Mouse (Mus musculus) CH12.LX (cell line): Measurements from ENCODE around the gene Lrp10. TPM values are rescaled to one million over a fixed set of nuclear protein-coding genes. Genes with fewer than 3 reads are reported as not detected.

Experiments used
- DNase-seq: peaks from one replicate; pipeline ENCODE4 v3.0.0-alpha.2; 2013; ENCODE audit errors: extremely low read depth
- H3K27ac ChIP-seq: 2 replicates; pipeline ENCODE4 v1.5.1; 2012; ENCODE audit warnings: low read depth, mild to moderate bottlenecking, control low read depth, moderate library complexity; ENCODE audit not compliant: insufficient read depth
- H3K27me3 ChIP-seq: replicated peaks from 2 replicates; pipeline ENCODE3; 2012; ENCODE audit warnings: inconsistent platforms
- H3K36me3 ChIP-seq, 2 experiments: replicated peaks in 1 of 2; 2 replicates each; pipeline versions ENCODE3 to v1.6.1; 2012; ENCODE audit warnings: inconsistent platforms in 1 of 2, low read length in 1 of 2, mild to moderate bottlenecking in 1 of 2, mixed read lengths in 1 of 2, moderate library complexity in 1 of 2; ENCODE audit not compliant: control insufficient read depth in 1 of 2, insufficient read depth in 1 of 2
- H3K4me1 ChIP-seq, 2 experiments: 2 replicates each; pipeline ENCODE4 v1.6.1; 2012; ENCODE audit warnings: inconsistent platforms in 1 of 2, moderate library complexity in 1 of 2; ENCODE audit not compliant: insufficient read depth in 2 of 2, control insufficient read depth in 1 of 2
- H3K4me2 ChIP-seq: 2 replicates; pipeline ENCODE4 v1.6.1; 2012; ENCODE audit warnings: low read depth, mild to moderate bottlenecking, control low read depth; ENCODE audit not compliant: poor library complexity, insufficient read depth, severe bottlenecking
- H3K4me3 ChIP-seq, 3 experiments: fragments of 150-350 bp in 1 of 3; sonication (generic) in 1 of 3; replicated peaks in 1 of 3; 2 replicates each; pipeline versions ENCODE3 to v1.5.1; 2011 to 2012; ENCODE audit warnings: low read depth in 2 of 3, low read length in 2 of 3, mild to moderate bottlenecking in 2 of 3, moderate library complexity in 2 of 3, control low read depth in 1 of 3, improper control_type of control experiment in 1 of 3, inconsistent platforms in 1 of 3, mixed read lengths in 1 of 3; ENCODE audit not compliant: poor library complexity in 1 of 3
- H3K79me2 ChIP-seq: replicated peaks from 2 replicates; pipeline ENCODE4 v1.6.1; 2012; ENCODE audit warnings: mild to moderate bottlenecking, moderate library complexity; ENCODE audit not compliant: control insufficient read depth, poor library complexity, insufficient read depth, severe bottlenecking; ENCODE audit errors: extremely low read depth
- H3K9ac ChIP-seq: 2 replicates; pipeline ENCODE4 v1.6.1; 2012; ENCODE audit warnings: low read depth, mild to moderate bottlenecking, control low read depth, moderate library complexity; ENCODE audit not compliant: insufficient read depth
- H3K9me3 ChIP-seq: replicated peaks from 2 replicates; pipeline ENCODE3; 2012; ENCODE audit warnings: low read length, inconsistent platforms, mixed read lengths
- BHLHE40 ChIP-seq: IDR thresholded peaks from 2 replicates; pipeline ENCODE4 v1.6.1; 2011; ENCODE audit warnings: mild to moderate bottlenecking, low read depth, low read length, improper control_type of control experiment
- CTCF ChIP-seq, 2 experiments: IDR thresholded peaks in 1 of 2; conservative IDR thresholded peaks in 1 of 2; 2 replicates each; pipeline ENCODE4 v1.5.1; 2011 to 2012; ENCODE audit warnings: low read depth in 2 of 2, low read length in 2 of 2, improper control_type of control experiment in 1 of 2, inconsistent platforms in 1 of 2, mild to moderate bottlenecking in 1 of 2, moderate library complexity in 1 of 2
- ELF1 ChIP-seq: IDR thresholded peaks from 2 replicates; pipeline ENCODE4 v1.6.1; 2014; ENCODE audit warnings: low read depth, mild to moderate bottlenecking, inconsistent platforms, low read length, improper control_type of control experiment
- EP300 ChIP-seq: IDR thresholded peaks from 2 replicates; pipeline ENCODE4 v1.6.1; 2011; ENCODE audit warnings: low read length, improper control_type of control experiment
- HCFC1 ChIP-seq: IDR thresholded peaks from 2 replicates; pipeline ENCODE4 v1.6.1; 2012; ENCODE audit warnings: low read depth, mild to moderate bottlenecking, inconsistent platforms, low read length, improper control_type of control experiment
- IRF4 ChIP-seq: IDR thresholded peaks from 2 replicates; pipeline ENCODE4 v1.6.1; 2014; ENCODE audit warnings: low read depth, mild to moderate bottlenecking, inconsistent platforms, low read length, improper control_type of control experiment
- JUND ChIP-seq: conservative IDR thresholded peaks from 2 replicates; pipeline ENCODE4 v1.6.1; 2011; ENCODE audit warnings: low read depth, low read length, improper control_type of control experiment
- KAT2A ChIP-seq: IDR thresholded peaks from 2 replicates; pipeline ENCODE4 v1.6.1; 2012; ENCODE audit warnings: low read length, improper control_type of control experiment, inconsistent platforms; ENCODE audit not compliant: insufficient replicate concordance
- MAFK ChIP-seq: IDR thresholded peaks from 2 replicates; pipeline ENCODE4 v1.6.1; 2011; ENCODE audit warnings: low read length, improper control_type of control experiment; ENCODE audit not compliant: insufficient replicate concordance
- MAX ChIP-seq: IDR thresholded peaks from 2 replicates; pipeline ENCODE4 v1.6.1; 2011; ENCODE audit warnings: low read length, improper control_type of control experiment
- MAZ ChIP-seq: IDR thresholded peaks from 2 replicates; pipeline ENCODE4 v1.6.1; 2012; ENCODE audit warnings: low read depth, mild to moderate bottlenecking, inconsistent platforms, low read length, improper control_type of control experiment, moderate library complexity
- MEF2A ChIP-seq: IDR thresholded peaks from 2 replicates; pipeline ENCODE4 v1.6.1; 2014; ENCODE audit warnings: low read depth, mild to moderate bottlenecking, inconsistent platforms, low read length, improper control_type of control experiment, borderline replicate concordance
- MXI1 ChIP-seq: IDR thresholded peaks from 2 replicates; pipeline ENCODE4 v1.6.1; 2011; ENCODE audit warnings: mild to moderate bottlenecking, low read depth, low read length, improper control_type of control experiment
- MYC ChIP-seq: IDR thresholded peaks from 2 replicates; pipeline ENCODE4 v1.6.1; 2011; ENCODE audit warnings: low read depth, mild to moderate bottlenecking, improper control_type of control experiment, low read length
- PAX5 ChIP-seq: IDR thresholded peaks from 2 replicates; pipeline ENCODE4 v1.6.1; 2012; ENCODE audit warnings: low read length, inconsistent platforms, mixed read lengths
- POLR2A ChIP-seq: IDR thresholded peaks from 2 replicates; pipeline ENCODE4 v1.6.1; 2011; ENCODE audit warnings: low read depth, mild to moderate bottlenecking, improper control_type of control experiment, low read length
- RAD21 ChIP-seq: IDR thresholded peaks from 2 replicates; pipeline ENCODE4 v1.6.1; 2011; ENCODE audit warnings: low read depth, mild to moderate bottlenecking, low read length, improper control_type of control experiment, moderate library complexity
- SIN3A ChIP-seq: IDR thresholded peaks from 2 replicates; pipeline ENCODE4 v1.6.1; 2012; ENCODE audit warnings: low read length, improper control_type of control experiment, inconsistent platforms
- SMC3 ChIP-seq: IDR thresholded peaks from 2 replicates; pipeline ENCODE4 v1.6.1; 2011; ENCODE audit warnings: low read depth, low read length, improper control_type of control experiment
- TBP ChIP-seq: conservative IDR thresholded peaks from 2 replicates; pipeline ENCODE4 v1.6.1; 2011; ENCODE audit warnings: low read depth, low read length, improper control_type of control experiment
- TCF12 ChIP-seq: IDR thresholded peaks from 2 replicates; pipeline ENCODE4 v1.6.1; 2014; ENCODE audit warnings: low read depth, mild to moderate bottlenecking, inconsistent platforms, low read length, improper control_type of control experiment
- ZC3H11A ChIP-seq: IDR thresholded peaks from 2 replicates; pipeline ENCODE4 v1.6.1; 2012; ENCODE audit warnings: low read depth, mild to moderate bottlenecking, inconsistent platforms, low read length, improper control_type of control experiment
- ZKSCAN1 ChIP-seq: IDR thresholded peaks from 2 replicates; pipeline ENCODE4 v1.6.1; 2012; ENCODE audit warnings: low read depth, inconsistent platforms, low read length, improper control_type of control experiment, borderline replicate concordance
- dilution Hi-C: fragments of 300-500 bp; cut with MboI; formaldehyde crosslinking; loops from 2 replicates; pipeline ENCODE4 v1.14.3; 2020; ENCODE audit warnings: low sequenced_read_pairs; ENCODE audit not compliant: extremely low pct_unique_long_range_greater_than_20kb, extremely low pct_ligation_motif_present
- in situ Hi-C: fragments of 300-500 bp; cut with MboI; formaldehyde crosslinking; loops from 3 replicates; pipeline ENCODE4 v1.14.3; 2019; ENCODE audit warnings: low sequenced_read_pairs, low pct_ligation_motif_present, low pct_unique_long_range_greater_than_20kb, mixed read lengths
- polyA plus RNA-seq: library from polyadenylated mRNA; unstranded; fragments of >175 nt; gene quantifications from 2 replicates; pipeline ENCODE4 v1.2.1, GENCODE M21; 2012; ENCODE audit warnings: low read depth; ENCODE audit not compliant: insufficient read length
- total RNA-seq, 2 experiments: library from RNA; depleted of rRNA; stranded (reverse); fragments of 300-350 nt in 1 of 2; fragments of >200 nt in 1 of 2; gene quantifications; 2 replicates each; pipeline ENCODE4 v1.2.3; 2012 to 2014

Lrp10 gene
- total and polyA plus RNA-seq, 3 experiments = 28.7 to 79.8 (median 60.0) TPM

DNA sequence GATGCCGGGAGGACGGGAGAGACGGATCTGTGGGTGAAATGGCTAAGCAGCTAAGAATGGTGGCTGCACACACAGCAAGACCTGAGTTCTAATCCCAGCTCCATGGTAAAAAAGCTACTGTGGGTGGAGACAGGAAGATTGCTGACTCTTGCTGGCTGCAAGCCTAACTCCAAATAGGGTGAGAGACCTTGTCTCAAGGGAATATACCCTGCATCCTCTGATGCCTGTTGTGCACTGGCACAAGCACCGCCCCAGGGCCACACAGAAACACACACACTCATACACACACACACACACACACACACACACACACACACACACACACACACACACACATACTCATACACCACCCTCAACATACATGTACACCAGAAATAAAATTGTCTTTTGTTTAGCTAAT is 47.1 kb upstream of the Lrp10 start:
- H3K4me3 ChIP-seq = peak overlapping the region in 2 of 3 experiments; percentile 48 to 64
- peaks cover 2 to 3% of the 10 kb centered on the region in 2 experiments for H3K36me3 ChIP-seq
- H3K27ac ChIP-seq = peak overlapping the region; percentile 77
- peak overlapping the region; percentile 89; the same call in 1 of the 2 replicates for H3K9ac ChIP-seq
- no peak for DNase-seq
- TF ChIP-seq ELF1 = no peak
- TF ChIP-seq BHLHE40 = 0 out of 2 replicates have a peak, but pooled peaks have one; percentile 33
- TF ChIP-seq MEF2A = peak; percentile 61; the same call in 1 of the 2 replicates
- peak; percentile 53; the same call in 1 of the 2 replicates for TF ChIP-seq MAFK
- TF ChIP-seq MAZ = 0 out of 2 replicates have a peak, but pooled peaks have one; percentile 33
- no peak for TF ChIP-seq RAD21
- H3K79me2 ChIP-seq = 0 out of 2 replicates have a peak, but pooled peaks cover 5% of the 10 kb centered on the region
- no peaks in the 10 kb centered on the region for H3K9me3 ChIP-seq
- H3K27me3 ChIP-seq = no peaks in the 10 kb centered on the region
- in situ Hi-C loops = loop anchor here (5.0 to 25.0 kb wide), 2 partner anchors 35 to 355 kb away; no protein-coding TSS in a partner anchor
- dilution Hi-C loops = no loop called here
- H3K4me2 ChIP-seq = no peak overlapping the region
- peaks cover 3 to 49% of the 10 kb centered on the region in 2 experiments for H3K4me1 ChIP-seq

DNA sequence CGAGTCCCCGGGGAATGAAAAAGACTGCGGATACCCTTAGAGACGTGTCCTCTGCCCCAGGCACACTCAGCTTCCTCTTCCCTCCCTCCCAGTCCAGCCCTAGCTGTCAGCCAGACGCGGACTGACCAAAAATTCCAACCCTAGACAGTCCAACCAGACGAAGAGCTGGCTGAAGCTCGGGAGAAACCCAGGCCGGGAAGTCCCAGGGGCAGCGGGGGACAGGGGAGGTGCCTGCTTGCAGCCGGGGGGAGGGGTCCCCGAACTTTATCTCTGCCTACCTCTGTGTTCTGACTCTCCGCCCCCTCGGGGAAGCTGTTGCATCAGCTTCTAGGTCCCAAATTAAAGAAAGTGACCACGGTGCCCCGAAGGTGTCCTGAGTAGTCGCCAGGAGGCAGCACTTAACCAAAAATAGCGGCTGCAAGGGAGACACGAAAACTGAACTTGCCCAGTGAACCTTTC is 46.3 kb upstream of the Lrp10 start, which contains the start of gene Slc7a7:
Gene Slc7a7, minus strand, starts transcription at position 158 of the 459 bp plus-strand sequence.
- no peaks in the 10 kb centered on the region for H3K27me3 ChIP-seq
- peak within 1 kb of the TSS; percentile 77 for H3K27ac ChIP-seq
- H3K36me3 ChIP-seq = no peaks in the 10 kb centered on the region
- H3K4me3 ChIP-seq = peak within 1 kb of the TSS; percentile 13 to 64 (median 48)
- H3K9me3 ChIP-seq = no peaks in the 10 kb centered on the region
- H3K4me2 ChIP-seq = peak within 1 kb of the TSS; percentile 12; the same call in 1 of the 2 replicates
- H3K79me2 ChIP-seq = 0 out of 2 replicates have a peak, but pooled peaks cover 5% of the 10 kb centered on the region
- H3K9ac ChIP-seq = peak within 1 kb of the TSS; percentile 89
- peaks cover 0 to 41% of the 10 kb centered on the region in 2 experiments; a peak in 2 of 4 replicates for H3K4me1 ChIP-seq
- DNase-seq = peak; percentile 64
- dilution Hi-C loops (no loop called here), in situ Hi-C loops (loop anchor here (5.0 to 25.0 kb wide), 2 partner anchors 35 to 355 kb away; no protein-coding TSS in a partner anchor)
- TF ChIP-seq ZKSCAN1 (no peak), ZC3H11A (no peak), HCFC1 (peak; percentile 35), RAD21 (peak; percentile 76), JUND (no peak), CTCF (conservative IDR thresholded peaks at IDR 0.05 in 1 of 2, IDR thresholded peaks at IDR 0.05 in 1 of 2; ENCODE audit: low read depth in 2 of 2, low read length in 2 of 2) (peak in 1 of 2 experiments; percentile 93; a peak in 2 of 4 replicates), SIN3A (0 out of 2 replicates have a peak, but pooled peaks have one; percentile 16), MAZ (peak; percentile 64), MXI1 (no peak), MAX (no peak; the same call in 1 of the 2 replicates), EP300 (no peak), ELF1 (no peak), IRF4 (0 out of 2 replicates have a peak, but pooled peaks have one; percentile 46), POLR2A (peak; percentile 49; the same call in 1 of the 2 replicates), MYC (peak; percentile 74; the same call in 1 of the 2 replicates), TCF12 (peak; percentile 46; the same call in 1 of the 2 replicates), TBP (no peak), SMC3 (peak; percentile 85), BHLHE40 (0 out of 2 replicates have a peak, but pooled peaks have one; percentile 8), PAX5 (no peak), KAT2A (no peak)
